Mouse (Mus musculus) testis, postnatal 14 days (tissue): ENCODE results near the gene Gm17026.
"Not testable (repeated sequence)": the region's sequence is repeated elsewhere in the genome, so short reads cannot be mapped to it uniquely, and the experiment has no call there.

ENCODE experiments used
- DNase-seq: peaks from one replicate; pipeline ENCODE4 v3.0.0; 2021; ENCODE audit warnings: low spot score

Gm17026 gene

GRCm38 (mm10) chr14:42259948-42260347 is at the start of gene Gm17026:
Gene Gm17026, minus strand, starts transcription at chr14:42260048.
- not testable (repeated sequence) for DNase-seq

- DNase-seq = not testable (repeated sequence)
These were observed 37.4 kb upstream of the Gm17026 start, which contains the start of gene Gm9611 for GRCm38 (mm10) chr14:42297258-42297657. Gene Gm9611, minus strand, starts transcription at chr14:42297358.

- peak; percentile 5 for DNase-seq
These were observed 42.9 kb downstream of the Gm17026 start for GRCm38 (mm10) chr14:42216766-42217537.
